Mouse (Mus musculus): ENCODE results near the gene Lss. TPM values are rescaled to one million over a fixed set of nuclear protein-coding genes. Genes with fewer than 3 reads are reported as not detected.

Gene Lss
- total RNA-seq (2014; rRNA removed) (66.3 and 67.1 TPM in 2 replicates), polyA plus RNA-seq (2015; fragmentation: Nextera tagmentation; extraction: Ambion mirVana) (31.5 and 38.6 TPM in 2 replicates)

GRCm38 (mm10) chr10:76531375-76531774 is at the start of gene Lss:
TSS of gene Lss (plus strand) at chr10:76531588.
- H3K9me3 ChIP-seq (ENCODE audit: low read length): no peaks in the 10 kb centered on the region
- no peaks in the 10 kb centered on the region for H3K4me1 ChIP-seq (ENCODE audit: insufficient read depth)
- peak; percentile 53 for TF ChIP-seq CTCF (IDR thresholded peaks at IDR 0.05; ENCODE audit: low read depth)
- peak within 1 kb of the TSS; percentile 66 for H3K27ac ChIP-seq (ENCODE audit: low read depth, low read length)
- peak within 1 kb of the TSS; percentile 69 for H3K9ac ChIP-seq
- peak within 1 kb of the TSS; percentile 68 for H3K4me3 ChIP-seq (ENCODE audit: low read depth, low read length)
- WGBS: 1% methylated on average over 37 of the region's 37 CpGs
- H3K27me3 ChIP-seq (ENCODE audit: insufficient read depth, low read length): no peaks in the 10 kb centered on the region
- peaks cover 24% of the 10 kb centered on the region for H3K36me3 ChIP-seq (ENCODE audit: insufficient read depth)
- DNase-seq (peak; percentile 98), ATAC-seq (peak; percentile 100)
- peak within 1 kb of the TSS; percentile 78 for H3K4me2 ChIP-seq (ENCODE audit: low read depth)

- no peaks in the 10 kb centered on the region for H3K4me1 ChIP-seq (ENCODE audit: insufficient read depth)
- H3K36me3 ChIP-seq (ENCODE audit: insufficient read depth): peaks cover 95% of the 10 kb centered on the region
- no peaks in the 10 kb centered on the region for H3K9me3 ChIP-seq (ENCODE audit: low read length)
- no peak overlapping the region for H3K4me3 ChIP-seq (ENCODE audit: low read depth, low read length)
- TF ChIP-seq CTCF (IDR thresholded peaks at IDR 0.05; ENCODE audit: low read depth): no peak
- ATAC-seq (no peak), DNase-seq (no peak)
- no peaks in the 10 kb centered on the region for H3K27me3 ChIP-seq (ENCODE audit: insufficient read depth, low read length)
- no peak overlapping the region for H3K9ac ChIP-seq
- H3K4me2 ChIP-seq (ENCODE audit: low read depth): no peak overlapping the region
- 93% methylated on average over 2 of the region's 2 CpGs for WGBS
- H3K27ac ChIP-seq (ENCODE audit: low read depth, low read length): no peak overlapping the region
These were observed 45.1 kb upstream of the Lss start for GRCm38 (mm10) chr10:76486302-76486701.

DNA sequence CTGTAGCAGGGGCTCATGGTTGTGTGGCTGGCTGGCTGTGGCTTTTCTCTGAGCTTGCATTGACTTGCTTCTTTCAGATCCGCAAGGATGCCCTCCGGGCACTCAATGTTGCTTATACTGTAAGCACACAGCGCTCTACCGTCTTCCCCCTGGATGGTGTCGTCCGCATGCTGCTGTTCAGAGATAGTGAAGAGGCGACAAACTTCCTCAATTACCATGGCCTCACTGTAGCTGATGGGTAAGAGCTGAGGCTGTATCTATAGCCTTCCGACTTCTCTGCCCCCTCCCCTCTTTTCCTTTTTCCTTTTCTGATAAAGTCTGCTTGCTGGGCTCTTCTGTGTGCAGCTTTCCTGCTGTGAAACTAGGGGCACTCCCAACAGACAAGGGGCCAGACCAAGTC is 43.1 kb upstream of the Lss start:
- no peaks in the 10 kb centered on the region for H3K4me1 ChIP-seq (ENCODE audit: insufficient read depth)
- H3K4me3 ChIP-seq (ENCODE audit: low read depth, low read length): no peak overlapping the region
- H3K27me3 ChIP-seq (ENCODE audit: insufficient read depth, low read length): no peaks in the 10 kb centered on the region
- no peak overlapping the region for H3K4me2 ChIP-seq (ENCODE audit: low read depth)
- no peak overlapping the region for H3K27ac ChIP-seq (ENCODE audit: low read depth, low read length)
- ATAC-seq (no peak), DNase-seq (no peak)
- peaks cover 93% of the 10 kb centered on the region for H3K36me3 ChIP-seq (ENCODE audit: insufficient read depth)
- WGBS: 98% methylated on average over 8 of the region's 8 CpGs
- no peak for TF ChIP-seq CTCF (IDR thresholded peaks at IDR 0.05; ENCODE audit: low read depth)
- H3K9ac ChIP-seq: no peak overlapping the region
- H3K9me3 ChIP-seq (ENCODE audit: low read length): no peaks in the 10 kb centered on the region

GRCm38 (mm10) chr10:76489205-76489604 is 42.2 kb upstream of the Lss start:
- Histone ChIP-seq H3K9me3 (ENCODE audit: low read length) (no peaks in the 10 kb centered on the region), H3K4me3 (ENCODE audit: low read depth, low read length) (no peak overlapping the region), H3K36me3 (ENCODE audit: insufficient read depth) (peaks cover 93% of the 10 kb centered on the region), H3K4me1 (ENCODE audit: insufficient read depth) (no peaks in the 10 kb centered on the region), H3K27me3 (ENCODE audit: insufficient read depth, low read length) (no peaks in the 10 kb centered on the region), H3K9ac (no peak overlapping the region), H3K4me2 (ENCODE audit: low read depth) (no peak overlapping the region), H3K27ac (ENCODE audit: low read depth, low read length) (no peak overlapping the region)
- no peak for ATAC-seq
- no peak for DNase-seq
- no peak for TF ChIP-seq CTCF (IDR thresholded peaks at IDR 0.05; ENCODE audit: low read depth)
- 93% methylated on average over 15 of the region's 15 CpGs for WGBS

DNA sequence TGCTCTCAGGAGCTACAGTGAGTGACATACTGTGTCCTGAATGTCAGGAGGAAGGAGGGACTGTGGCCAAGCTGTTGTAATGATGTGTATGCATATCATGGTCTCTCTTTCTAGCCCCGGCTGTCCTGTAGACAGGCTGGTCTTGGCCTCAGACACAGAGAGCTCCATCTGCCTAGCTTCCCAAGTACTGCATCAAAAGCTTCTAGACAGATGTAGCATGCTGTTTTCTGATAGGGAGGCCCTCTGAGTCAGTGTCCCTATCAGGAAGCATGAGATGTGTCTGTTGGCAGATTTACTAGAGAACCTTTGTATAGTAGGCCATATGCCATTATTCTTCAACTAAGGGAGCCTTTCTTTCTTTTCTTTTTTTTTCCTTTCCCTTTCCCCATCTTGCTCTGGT is 37.9 kb upstream of the Lss start:
- no peak overlapping the region for H3K9ac ChIP-seq
- H3K4me1 ChIP-seq (ENCODE audit: insufficient read depth): no peaks in the 10 kb centered on the region
- TF ChIP-seq CTCF (IDR thresholded peaks at IDR 0.05; ENCODE audit: low read depth): no peak
- WGBS: 91% methylated on average over 1 of the region's 1 CpGs
- ATAC-seq (no peak), DNase-seq (no peak)
- no peaks in the 10 kb centered on the region for H3K9me3 ChIP-seq (ENCODE audit: low read length)
- H3K4me2 ChIP-seq (ENCODE audit: low read depth): no peak overlapping the region
- no peaks in the 10 kb centered on the region for H3K27me3 ChIP-seq (ENCODE audit: insufficient read depth, low read length)
- H3K27ac ChIP-seq (ENCODE audit: low read depth, low read length): no peak overlapping the region
- peaks cover 88% of the 10 kb centered on the region for H3K36me3 ChIP-seq (ENCODE audit: insufficient read depth)
- no peak overlapping the region for H3K4me3 ChIP-seq (ENCODE audit: low read depth, low read length)

DNA sequence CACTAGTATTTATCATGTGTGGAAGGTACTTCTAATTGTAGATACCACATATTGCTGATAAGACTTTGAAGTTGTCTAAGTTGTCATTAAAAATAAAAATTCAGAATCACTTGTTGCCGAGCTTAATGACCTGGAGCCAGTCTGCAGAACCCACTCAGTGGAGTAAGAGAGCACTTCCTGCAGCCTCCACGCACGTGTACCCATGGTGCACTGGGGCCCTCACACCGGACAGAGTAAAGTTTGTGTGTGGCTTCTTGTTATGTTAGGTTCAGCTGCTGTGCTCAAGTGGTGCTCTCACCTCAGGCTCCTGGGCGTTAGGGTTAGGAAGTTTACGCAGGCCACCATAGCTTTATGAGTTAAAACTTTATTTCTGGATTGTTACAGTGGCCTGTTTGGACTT is 35.9 kb upstream of the Lss start:
- H3K4me1 ChIP-seq (ENCODE audit: insufficient read depth): no peaks in the 10 kb centered on the region
- H3K27ac ChIP-seq (ENCODE audit: low read depth, low read length): no peak overlapping the region
- H3K9ac ChIP-seq: no peak overlapping the region
- H3K9me3 ChIP-seq (ENCODE audit: low read length): no peaks in the 10 kb centered on the region
- DNase-seq (no peak), ATAC-seq (no peak)
- 93% methylated on average over 6 of the region's 6 CpGs for WGBS
- peaks cover 84% of the 10 kb centered on the region for H3K36me3 ChIP-seq (ENCODE audit: insufficient read depth)
- H3K4me2 ChIP-seq (ENCODE audit: low read depth): no peak overlapping the region
- TF ChIP-seq CTCF (IDR thresholded peaks at IDR 0.05; ENCODE audit: low read depth): no peak
- H3K4me3 ChIP-seq (ENCODE audit: low read depth, low read length): no peak overlapping the region
- no peaks in the 10 kb centered on the region for H3K27me3 ChIP-seq (ENCODE audit: insufficient read depth, low read length)

DNA sequence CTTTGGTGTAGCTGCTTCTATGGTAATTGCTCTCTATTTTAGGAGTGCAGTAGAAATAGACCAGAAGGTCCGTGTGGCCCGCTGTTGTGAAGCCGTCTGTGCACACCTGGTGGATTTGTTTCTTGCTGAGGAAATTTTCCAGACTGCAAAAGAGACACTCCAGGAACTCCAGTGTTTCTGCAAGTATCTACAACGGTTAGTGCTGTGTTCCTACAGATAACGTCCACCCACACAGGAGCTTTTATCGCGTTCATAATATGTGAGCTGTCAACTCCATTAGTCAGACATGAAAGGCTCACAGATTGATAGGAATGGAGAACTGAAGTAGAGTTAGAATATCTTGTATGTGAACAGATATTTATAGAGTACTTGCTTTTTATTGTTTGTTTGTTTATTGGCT is 35.0 kb upstream of the Lss start:
- ATAC-seq (no peak), DNase-seq (no peak)
- Histone ChIP-seq H3K27ac (ENCODE audit: low read depth, low read length) (no peak overlapping the region), H3K9ac (no peak overlapping the region), H3K9me3 (ENCODE audit: low read length) (no peaks in the 10 kb centered on the region), H3K36me3 (ENCODE audit: insufficient read depth) (peaks cover 84% of the 10 kb centered on the region), H3K27me3 (ENCODE audit: insufficient read depth, low read length) (no peaks in the 10 kb centered on the region), H3K4me3 (ENCODE audit: low read depth, low read length) (no peak overlapping the region), H3K4me2 (ENCODE audit: low read depth) (no peak overlapping the region), H3K4me1 (ENCODE audit: insufficient read depth) (no peaks in the 10 kb centered on the region)
- WGBS: 95% methylated on average over 7 of the region's 7 CpGs
- no peak for TF ChIP-seq CTCF (IDR thresholded peaks at IDR 0.05; ENCODE audit: low read depth)

- no peak for TF ChIP-seq CTCF (IDR thresholded peaks at IDR 0.05; ENCODE audit: low read depth)
- H3K4me1 ChIP-seq (ENCODE audit: insufficient read depth): no peaks in the 10 kb centered on the region
- ATAC-seq: no peak
- no peak overlapping the region for H3K9ac ChIP-seq
- H3K4me2 ChIP-seq (ENCODE audit: low read depth): no peak overlapping the region
- no peak for DNase-seq
- WGBS: 97% methylated on average over 4 of the region's 4 CpGs
- no peaks in the 10 kb centered on the region for H3K9me3 ChIP-seq (ENCODE audit: low read length)
- H3K4me3 ChIP-seq (ENCODE audit: low read depth, low read length): no peak overlapping the region
- H3K27me3 ChIP-seq (ENCODE audit: insufficient read depth, low read length): no peaks in the 10 kb centered on the region
- no peak overlapping the region for H3K27ac ChIP-seq (ENCODE audit: low read depth, low read length)
- peaks cover 87% of the 10 kb centered on the region for H3K36me3 ChIP-seq (ENCODE audit: insufficient read depth)
These were observed 33.9 kb upstream of the Lss start for GRCm38 (mm10) chr10:76497522-76497921.
